Mouse (Mus musculus) liver, postnatal 0 days (tissue): ENCODE measurements at regions not wholly inside any gene's neighbourhood (a gene's known extent, or its start where the extent isn't known, plus 50 kb on each side); places are given as distances from the start of the nearest gene placed in this dataset.

Source experiments
- ATAC-seq: fragments of 200-750 bp; cut with Nextera tagmentation; 2 replicates; pipeline ENCODE4 v1.8.0; 2017; ENCODE audit warnings: mild to moderate bottlenecking, moderate library complexity
- DNase-seq: peaks from one replicate; pipeline ENCODE4 v3.0.0-alpha.2; 2016
- H3K27ac ChIP-seq: fragments of 300-500 bp; sonication (generic); 2 replicates; pipeline ENCODE4 v1.5.1; 2014; ENCODE audit warnings: antibody characterized with exemption, moderate library complexity, mild to moderate bottlenecking, low read depth
- H3K27me3 ChIP-seq: fragments of 300-500 bp; sonication (generic); 2 replicates; pipeline ENCODE4 v1.6.1; 2014; ENCODE audit warnings: low read length, control low read depth, mixed read lengths; ENCODE audit not compliant: insufficient read depth
- H3K36me3 ChIP-seq: fragments of 300-500 bp; sonication (generic); replicated peaks from 2 replicates; pipeline ENCODE4 v1.6.1; 2014; ENCODE audit warnings: mild to moderate bottlenecking, control low read depth, low read length, moderate library complexity, mixed read lengths; ENCODE audit not compliant: insufficient read depth
- H3K4me1 ChIP-seq: fragments of 300-500 bp; sonication (generic); 2 replicates; pipeline ENCODE4 v1.6.1; 2014; ENCODE audit warnings: antibody characterized with exemption, mild to moderate bottlenecking, control low read depth; ENCODE audit not compliant: insufficient read depth
- H3K4me2 ChIP-seq: fragments of 300-500 bp; sonication (generic); 2 replicates; pipeline ENCODE4 v1.6.1; 2014; ENCODE audit warnings: low read depth, mild to moderate bottlenecking, low read length, moderate library complexity, mixed read lengths
- H3K4me3 ChIP-seq: fragments of 300-500 bp; sonication (generic); 2 replicates; pipeline ENCODE4 v1.5.1; 2014; ENCODE audit warnings: low read depth, low read length
- H3K9ac ChIP-seq: fragments of 300-500 bp; sonication (generic); replicated peaks from 2 replicates; pipeline ENCODE4 v1.6.1; 2014; ENCODE audit warnings: mild to moderate bottlenecking, moderate library complexity
- H3K9me3 ChIP-seq: fragments of 300-500 bp; sonication (generic); 2 replicates; pipeline ENCODE4 v1.6.1; 2016; ENCODE audit warnings: mild to moderate bottlenecking, control low read depth, low read length, mixed read lengths
- CTCF ChIP-seq: sonication (generic); IDR thresholded peaks from 2 replicates; pipeline ENCODE4 v1.5.1; 2016; ENCODE audit warnings: antibody characterized with exemption, low read depth
- EP300 ChIP-seq: IDR thresholded peaks from 2 replicates; pipeline ENCODE4 v1.6.1; 2016; ENCODE audit warnings: antibody characterized with exemption, low read depth, mild to moderate bottlenecking
- WGBS: fragments of 180-500 bp; shearing (Covaris S2); extraction: QIAGEN DNeasy Blood & Tissue Kit; methylation state at CpG from one replicate; pipeline ENCODE4 v1.1.7; 2014; ENCODE audit not compliant: insufficient replicate concordance; 5-methylcytosine and 5-hydroxymethylcytosine counted together

DNA sequence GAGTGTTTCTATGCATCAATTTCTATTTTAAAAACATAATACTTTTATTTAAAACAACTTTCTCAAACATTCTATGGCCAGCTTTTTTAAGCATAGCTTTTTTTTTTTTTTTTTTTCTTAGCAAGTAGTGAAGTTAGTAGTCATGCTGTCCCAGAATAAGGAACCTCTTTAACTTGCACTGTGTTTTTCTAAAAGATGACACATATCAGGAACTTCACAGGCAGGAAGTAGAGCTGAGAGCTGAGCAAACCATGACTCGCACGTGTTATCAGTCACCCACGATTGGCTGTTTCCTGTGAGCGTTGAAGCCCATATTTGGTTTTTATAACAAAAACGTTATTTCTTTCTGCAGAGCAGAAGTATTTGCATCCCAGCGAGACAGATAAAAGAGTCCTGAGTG lies 287.9 kb upstream of the Ube2e3 start:
- no peaks in the 10 kb centered on the region for H3K4me1 ChIP-seq
- H3K27ac ChIP-seq = no peak overlapping the region
- WGBS = 14% methylated on average over 6 of the region's 6 CpGs
- no peaks in the 10 kb centered on the region for H3K36me3 ChIP-seq
- TF ChIP-seq CTCF (no peak), EP300 (no peak)
- H3K4me3 ChIP-seq = no peak overlapping the region
- no peak overlapping the region for H3K9ac ChIP-seq
- no peaks in the 10 kb centered on the region for H3K9me3 ChIP-seq
- H3K27me3 ChIP-seq = no peaks in the 10 kb centered on the region
- no peak for DNase-seq
- ATAC-seq = 0 out of 2 replicates have a peak, but pooled peaks have one; percentile 36
- H3K4me2 ChIP-seq = no peak overlapping the region

- ATAC-seq (no peak), DNase-seq (no peak)
- Histone ChIP-seq H3K4me3 (no peak overlapping the region), H3K4me2 (no peak overlapping the region), H3K36me3 (no peaks in the 10 kb centered on the region), H3K9me3 (no peaks in the 10 kb centered on the region), H3K9ac (no peak overlapping the region), H3K4me1 (no peaks in the 10 kb centered on the region), H3K27ac (no peak overlapping the region), H3K27me3 (no peaks in the 10 kb centered on the region)
- TF ChIP-seq CTCF = no peak
- no peak for TF ChIP-seq EP300
- 53% methylated on average over 3 of the region's 3 CpGs for WGBS
Observed at GRCm38 (mm10) chr2:78572492-78572891, 295.4 kb upstream of the Ube2e3 start.

GRCm38 (mm10) chr2:78558128-78558527 lies 309.8 kb upstream of the Ube2e3 start:
- no peaks in the 10 kb centered on the region for H3K9me3 ChIP-seq
- no peaks in the 10 kb centered on the region for H3K36me3 ChIP-seq
- H3K4me2 ChIP-seq = no peak overlapping the region
- TF ChIP-seq EP300 (no peak), CTCF (no peak)
- no peaks in the 10 kb centered on the region for H3K27me3 ChIP-seq
- no peak overlapping the region for H3K4me3 ChIP-seq
- H3K4me1 ChIP-seq = no peaks in the 10 kb centered on the region
- no peak overlapping the region for H3K27ac ChIP-seq
- DNase-seq (no peak), ATAC-seq (no peak)
- H3K9ac ChIP-seq = no peak overlapping the region
- 53% methylated on average over 1 of the region's 1 CpGs for WGBS

DNA sequence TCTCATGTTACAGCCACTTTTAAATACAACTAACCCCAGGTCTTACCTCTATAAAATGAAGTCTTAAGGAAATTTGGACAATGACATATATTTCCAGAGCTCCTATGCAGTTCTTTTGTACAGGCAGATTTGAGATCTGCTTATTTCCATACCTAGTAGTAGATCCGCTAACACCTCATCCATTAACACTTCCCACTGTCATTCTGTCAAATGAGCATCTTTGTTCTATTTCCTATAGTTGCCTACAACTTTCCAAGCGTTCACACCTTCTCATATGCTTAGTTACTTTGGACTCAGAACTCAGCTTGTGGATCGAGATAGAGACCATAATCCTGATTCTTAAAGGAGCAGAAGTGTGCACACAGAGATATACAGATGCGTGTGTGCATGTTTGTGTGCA lies 316.8 kb upstream of the Ube2e3 start:
- no peak overlapping the region for H3K4me3 ChIP-seq
- no peaks in the 10 kb centered on the region for H3K36me3 ChIP-seq
- H3K27me3 ChIP-seq = no peaks in the 10 kb centered on the region
- 69% methylated on average over 4 of the region's 4 CpGs for WGBS
- H3K4me2 ChIP-seq = no peak overlapping the region
- ATAC-seq (no peak), DNase-seq (no peak)
- H3K9me3 ChIP-seq = no peaks in the 10 kb centered on the region
- no peak overlapping the region for H3K27ac ChIP-seq
- H3K9ac ChIP-seq = no peak overlapping the region
- TF ChIP-seq EP300 = no peak
- no peak for TF ChIP-seq CTCF
- H3K4me1 ChIP-seq = no peaks in the 10 kb centered on the region

GRCm38 (mm10) chr2:78548683-78549467 lies 319.0 kb upstream of the Ube2e3 start:
- H3K36me3 ChIP-seq = no peaks in the 10 kb centered on the region
- no peak overlapping the region for H3K4me3 ChIP-seq
- no peaks in the 10 kb centered on the region for H3K9me3 ChIP-seq
- no peaks in the 10 kb centered on the region for H3K27me3 ChIP-seq
- H3K27ac ChIP-seq = no peak overlapping the region
- no peak overlapping the region for H3K4me2 ChIP-seq
- no peak for TF ChIP-seq CTCF
- TF ChIP-seq EP300 = no peak
- no peak for ATAC-seq
- DNase-seq = no peak
- no peaks in the 10 kb centered on the region for H3K4me1 ChIP-seq
- no peak overlapping the region for H3K9ac ChIP-seq
- 72% methylated on average over 4 of the region's 4 CpGs for WGBS

DNA sequence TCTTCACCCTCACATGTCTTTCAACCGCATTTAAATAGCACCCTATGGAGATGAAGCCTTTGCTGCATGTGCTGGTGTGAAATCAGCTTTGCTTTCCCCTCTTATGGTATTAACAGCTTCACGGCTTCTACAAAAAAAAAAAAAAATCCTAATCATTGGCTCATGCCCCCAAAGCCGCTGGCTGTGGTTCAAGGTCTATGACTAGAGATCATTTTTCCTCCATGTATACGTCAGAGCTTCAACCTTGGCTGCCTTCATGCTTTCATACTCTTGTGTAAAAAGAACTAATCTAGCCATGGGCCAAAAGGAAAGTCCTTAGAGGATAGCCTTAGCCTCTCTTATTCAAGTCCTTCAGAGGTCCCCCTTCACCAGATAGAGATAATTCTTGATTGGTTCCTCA lies 320.6 kb upstream of the Ube2e3 start:
- no peak overlapping the region for H3K9ac ChIP-seq
- H3K9me3 ChIP-seq = no peaks in the 10 kb centered on the region
- H3K4me3 ChIP-seq = no peak overlapping the region
- no peak overlapping the region for H3K4me2 ChIP-seq
- no peak for DNase-seq
- H3K27me3 ChIP-seq = no peaks in the 10 kb centered on the region
- H3K27ac ChIP-seq = no peak overlapping the region
- TF ChIP-seq CTCF = no peak
- TF ChIP-seq EP300 = no peak
- no peak for ATAC-seq
- 71% methylated on average over 4 of the region's 4 CpGs for WGBS
- H3K4me1 ChIP-seq = no peaks in the 10 kb centered on the region
- H3K36me3 ChIP-seq = no peaks in the 10 kb centered on the region
